Mouse (Mus musculus): Measurements from ENCODE around the gene Hp1bp3. TPM values are rescaled to one million over a fixed set of nuclear protein-coding genes. Genes with fewer than 3 reads are reported as not detected.

The Hp1bp3 gene
- polyA plus RNA-seq, 1 experiment from 2014 or later = 183 TPM

DNA sequence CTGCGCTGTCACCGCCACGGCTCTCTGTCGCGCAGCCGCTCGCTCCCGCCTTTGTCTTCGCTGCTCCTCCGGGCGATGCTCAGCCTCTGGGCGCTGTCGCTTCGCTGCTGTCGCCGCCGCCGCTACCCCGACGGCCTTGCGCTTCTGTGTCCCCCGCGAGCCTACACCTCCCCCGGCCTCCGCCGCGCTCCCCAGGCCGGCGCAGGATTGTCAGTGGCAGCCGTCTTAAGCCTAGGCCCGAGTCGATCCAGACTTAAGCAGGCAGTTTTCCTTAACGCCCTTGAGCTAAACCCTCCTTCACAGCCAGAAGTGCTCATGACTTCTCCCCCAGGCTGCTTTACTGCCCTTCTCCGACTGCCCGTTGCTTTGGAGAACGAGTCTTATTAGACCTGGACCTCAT is 1.3 kb downstream of the Hp1bp3 start:
- ATAC-seq (ENCODE audit: low FRiP score) = 0 out of 2 replicates have a peak, but pooled peaks have one; percentile 25
- WGBS = under 1% methylated on average over 36 of the region's 36 CpGs

DNA sequence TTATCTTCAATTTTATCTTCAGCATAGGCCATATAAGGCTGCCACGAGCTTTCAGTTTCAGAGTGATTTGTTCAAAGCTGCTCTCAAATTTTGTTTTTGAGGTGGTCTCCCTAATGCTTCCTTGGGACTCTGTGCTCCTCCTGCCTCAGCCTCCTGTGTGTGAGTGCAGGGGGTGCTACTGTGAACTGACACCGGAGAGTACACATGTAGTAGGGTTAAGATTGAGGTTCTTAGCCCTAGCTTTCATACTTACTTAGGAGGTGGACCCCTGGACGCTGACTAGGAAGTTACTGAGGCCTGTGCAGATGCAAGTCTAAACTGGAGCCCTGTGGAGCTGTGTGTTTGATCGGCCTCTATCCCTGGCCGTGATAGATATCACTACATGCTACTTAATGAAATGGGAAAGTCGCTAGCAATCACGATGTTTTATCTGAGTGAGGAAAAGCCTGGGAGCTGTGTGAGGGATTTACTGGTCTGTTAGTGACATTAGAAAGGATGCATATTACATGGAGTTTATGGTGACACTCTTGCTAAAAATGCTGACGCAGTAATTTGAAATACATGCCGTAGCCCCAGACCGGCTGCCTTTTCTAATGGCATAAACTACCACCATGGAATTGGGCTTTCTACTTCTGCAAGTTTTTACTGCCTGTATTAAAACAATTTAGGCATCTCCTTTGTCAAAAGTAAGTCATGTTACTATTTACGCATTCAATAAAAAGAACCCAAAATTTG is 2.0 kb downstream of the Hp1bp3 start:
- no peak for DNase-seq (ENCODE audit: low spot score)
- H3K4me1 ChIP-seq (replicated peaks; ENCODE audit: control insufficient read depth, insufficient read depth, low read length) = peaks cover 5% of the 10 kb centered on the region; the same call in 1 of the 2 replicates
- H3K27me3 ChIP-seq (ENCODE audit: control insufficient read depth, insufficient read depth, low read length) = no peaks in the 10 kb centered on the region
- H3K9ac ChIP-seq (ENCODE audit: low read depth, low read length) = peak overlapping the region; percentile 98
- H3K36me3 ChIP-seq (ENCODE audit: control insufficient read depth, insufficient read depth, low read length) = no peaks in the 10 kb centered on the region
- H3K4me3 ChIP-seq (ENCODE audit: low read depth, low read length) = peak overlapping the region; percentile 100
- H3K4me2 ChIP-seq (replicated peaks; ENCODE audit: low read depth, low read length) = peak overlapping the region; percentile 80
- H3K9me3 ChIP-seq (ENCODE audit: control insufficient read depth, low read length) = no peaks in the 10 kb centered on the region
- no peak for ATAC-seq (ENCODE audit: low FRiP score)
- H3K27ac ChIP-seq (ENCODE audit: low read depth, low read length) = peak overlapping the region; percentile 99; the same call in 1 of the 2 replicates
- 89% methylated on average over 11 of the region's 11 CpGs for WGBS

More for the DNA sequence above, 1.3 kb downstream of the Hp1bp3 start:
- H3K9ac ChIP-seq (ENCODE audit: low read depth, low read length) = peak overlapping the region; percentile 98
- H3K36me3 ChIP-seq (ENCODE audit: control insufficient read depth, insufficient read depth, low read length) = no peaks in the 10 kb centered on the region
- peak overlapping the region; percentile 100 for H3K4me3 ChIP-seq (ENCODE audit: low read depth, low read length)
- H3K27me3 ChIP-seq (ENCODE audit: control insufficient read depth, insufficient read depth, low read length) = no peaks in the 10 kb centered on the region
- peaks cover 5% of the 10 kb centered on the region; the same call in 1 of the 2 replicates for H3K4me1 ChIP-seq (replicated peaks; ENCODE audit: control insufficient read depth, insufficient read depth, low read length)
- peak; percentile 47 for DNase-seq (ENCODE audit: low spot score)
- H3K27ac ChIP-seq (ENCODE audit: low read depth, low read length) = peak overlapping the region; percentile 99
- peak overlapping the region; percentile 80 for H3K4me2 ChIP-seq (replicated peaks; ENCODE audit: low read depth, low read length)
- H3K9me3 ChIP-seq (ENCODE audit: control insufficient read depth, low read length) = no peaks in the 10 kb centered on the region

DNA sequence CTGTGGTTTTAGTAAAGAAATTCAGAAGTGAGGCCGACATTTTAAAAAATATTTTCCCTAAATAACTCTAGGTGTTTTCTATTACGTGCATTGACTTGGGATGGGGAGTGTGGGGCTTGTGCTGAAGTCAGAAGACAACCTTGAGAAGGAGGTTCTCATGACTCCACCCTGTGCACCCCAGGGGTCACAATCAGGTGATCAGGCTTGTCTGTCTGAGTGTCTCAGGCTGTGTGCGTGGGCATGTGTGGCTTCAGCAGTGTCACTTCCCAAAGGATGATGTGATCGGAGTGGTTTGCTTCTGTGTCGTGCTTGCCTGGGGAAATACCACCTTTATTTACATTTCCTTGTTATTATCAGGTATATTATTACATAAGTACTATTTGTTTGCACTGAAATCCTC is 3.2 kb downstream of the Hp1bp3 start:
- Histone ChIP-seq H3K4me2 (replicated peaks; ENCODE audit: low read depth, low read length) (no peak overlapping the region), H3K4me1 (replicated peaks; ENCODE audit: control insufficient read depth, insufficient read depth, low read length) (peaks cover 5% of the 10 kb centered on the region; the same call in 1 of the 2 replicates), H3K27ac (ENCODE audit: low read depth, low read length) (no peak overlapping the region), H3K27me3 (ENCODE audit: control insufficient read depth, insufficient read depth, low read length) (no peaks in the 10 kb centered on the region), H3K9me3 (ENCODE audit: control insufficient read depth, low read length) (no peaks in the 10 kb centered on the region), H3K4me3 (ENCODE audit: low read depth, low read length) (no peak overlapping the region), H3K9ac (ENCODE audit: low read depth, low read length) (no peak overlapping the region), H3K36me3 (ENCODE audit: control insufficient read depth, insufficient read depth, low read length) (peaks cover 7% of the 10 kb centered on the region)
- ATAC-seq (ENCODE audit: low FRiP score) (no peak), DNase-seq (ENCODE audit: low spot score) (no peak)
- 89% methylated on average over 5 of the region's 5 CpGs for WGBS

DNA sequence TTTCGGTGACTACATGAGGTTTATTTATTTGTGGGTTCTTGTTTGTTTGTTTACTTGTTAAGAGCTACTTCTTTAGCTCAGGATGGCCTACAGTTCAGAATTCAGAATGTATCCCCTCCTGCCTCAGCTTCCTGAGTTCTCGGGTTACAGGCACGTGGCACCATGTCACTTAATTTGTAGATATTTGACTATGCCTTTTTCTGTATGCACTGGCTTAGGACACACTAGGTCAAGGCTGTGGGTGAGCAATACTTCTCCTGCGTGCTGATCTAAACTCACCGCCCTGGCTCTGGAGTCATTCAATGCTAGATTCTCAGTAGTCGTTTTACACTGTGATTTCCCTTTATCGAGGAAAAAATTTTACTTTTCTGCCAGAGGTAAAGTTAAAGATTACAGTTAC is 4.7 kb downstream of the Hp1bp3 start:
- H3K4me2 ChIP-seq (replicated peaks; ENCODE audit: low read depth, low read length) = no peak overlapping the region
- 90% methylated on average over 7 of the region's 7 CpGs for WGBS
- peaks cover 11% of the 10 kb centered on the region for H3K36me3 ChIP-seq (ENCODE audit: control insufficient read depth, insufficient read depth, low read length)
- H3K4me3 ChIP-seq (ENCODE audit: low read depth, low read length) = no peak overlapping the region
- no peak overlapping the region for H3K27ac ChIP-seq (ENCODE audit: low read depth, low read length)
- H3K9ac ChIP-seq (ENCODE audit: low read depth, low read length) = no peak overlapping the region
- peaks cover 5% of the 10 kb centered on the region; the same call in 1 of the 2 replicates for H3K4me1 ChIP-seq (replicated peaks; ENCODE audit: control insufficient read depth, insufficient read depth, low read length)
- no peaks in the 10 kb centered on the region for H3K27me3 ChIP-seq (ENCODE audit: control insufficient read depth, insufficient read depth, low read length)
- DNase-seq (ENCODE audit: low spot score) (no peak), ATAC-seq (ENCODE audit: low FRiP score) (no peak)
- H3K9me3 ChIP-seq (ENCODE audit: control insufficient read depth, low read length) = no peaks in the 10 kb centered on the region

DNA sequence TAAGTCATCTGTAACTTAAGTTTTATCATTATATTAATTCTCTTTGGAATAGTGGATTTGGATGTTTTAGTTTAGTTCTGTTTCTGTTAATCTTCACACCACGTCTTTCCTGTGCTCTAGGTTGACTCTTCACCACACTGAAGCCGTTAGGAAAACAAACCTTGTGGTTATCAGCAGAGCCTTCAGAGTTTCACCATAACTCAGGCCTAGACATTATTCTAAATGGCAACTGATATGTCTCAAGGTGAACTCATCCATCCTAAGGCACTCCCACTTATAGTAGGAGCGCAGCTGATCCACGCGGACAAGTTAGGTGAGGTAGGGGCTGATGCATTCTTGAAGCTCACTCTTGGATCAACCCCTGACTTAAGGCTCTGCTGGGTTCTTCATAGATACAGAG is 5.3 kb downstream of the Hp1bp3 start:
- Histone ChIP-seq H3K27me3 (ENCODE audit: control insufficient read depth, insufficient read depth, low read length) (no peaks in the 10 kb centered on the region), H3K36me3 (ENCODE audit: control insufficient read depth, insufficient read depth, low read length) (peaks cover 11% of the 10 kb centered on the region)

DNA sequence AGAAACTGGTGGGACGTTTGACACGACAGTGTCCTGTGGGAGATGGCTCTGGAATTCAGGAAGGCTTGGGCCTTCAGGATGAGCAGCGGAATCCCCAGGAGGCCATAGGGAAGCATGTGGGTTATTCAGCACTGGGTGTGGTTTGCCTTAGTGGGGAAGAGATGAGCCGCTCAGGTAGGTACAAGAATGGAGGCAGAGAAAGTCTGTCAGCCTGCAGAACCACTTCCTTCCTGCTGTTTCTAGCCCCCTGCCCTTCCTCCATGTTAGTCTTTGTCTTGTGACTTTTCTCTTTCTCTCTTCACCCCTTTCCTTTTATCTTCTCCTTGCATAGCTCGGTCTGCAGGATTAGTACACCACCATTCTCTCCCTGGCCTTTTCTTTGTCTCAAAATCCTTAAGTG is 6.3 kb downstream of the Hp1bp3 start:
- 92% methylated on average over 5 of the region's 5 CpGs for WGBS
- Histone ChIP-seq H3K4me2 (replicated peaks; ENCODE audit: low read depth, low read length) (no peak overlapping the region), H3K4me1 (replicated peaks; ENCODE audit: control insufficient read depth, insufficient read depth, low read length) (peaks cover 5% of the 10 kb centered on the region; the same call in 1 of the 2 replicates), H3K4me3 (ENCODE audit: low read depth, low read length) (no peak overlapping the region), H3K9me3 (ENCODE audit: control insufficient read depth, low read length) (no peaks in the 10 kb centered on the region), H3K27me3 (ENCODE audit: control insufficient read depth, insufficient read depth, low read length) (no peaks in the 10 kb centered on the region), H3K9ac (ENCODE audit: low read depth, low read length) (no peak overlapping the region), H3K36me3 (ENCODE audit: control insufficient read depth, insufficient read depth, low read length) (peaks cover 11% of the 10 kb centered on the region), H3K27ac (ENCODE audit: low read depth, low read length) (no peak overlapping the region)
- DNase-seq (ENCODE audit: low spot score) (no peak), ATAC-seq (ENCODE audit: low FRiP score) (no peak)

More for the DNA sequence above, 5.3 kb downstream of the Hp1bp3 start:
- H3K4me3 ChIP-seq (ENCODE audit: low read depth, low read length) = no peak overlapping the region
- no peak overlapping the region for H3K9ac ChIP-seq (ENCODE audit: low read depth, low read length)
- no peaks in the 10 kb centered on the region for H3K9me3 ChIP-seq (ENCODE audit: control insufficient read depth, low read length)
- H3K27ac ChIP-seq (ENCODE audit: low read depth, low read length) = no peak overlapping the region
- H3K4me2 ChIP-seq (replicated peaks; ENCODE audit: low read depth, low read length) = no peak overlapping the region
- H3K4me1 ChIP-seq (replicated peaks; ENCODE audit: control insufficient read depth, insufficient read depth, low read length) = peaks cover 5% of the 10 kb centered on the region; the same call in 1 of the 2 replicates
- ATAC-seq (ENCODE audit: low FRiP score) (no peak), DNase-seq (ENCODE audit: low spot score) (no peak)
- WGBS = 86% methylated on average over 5 of the region's 5 CpGs

DNA sequence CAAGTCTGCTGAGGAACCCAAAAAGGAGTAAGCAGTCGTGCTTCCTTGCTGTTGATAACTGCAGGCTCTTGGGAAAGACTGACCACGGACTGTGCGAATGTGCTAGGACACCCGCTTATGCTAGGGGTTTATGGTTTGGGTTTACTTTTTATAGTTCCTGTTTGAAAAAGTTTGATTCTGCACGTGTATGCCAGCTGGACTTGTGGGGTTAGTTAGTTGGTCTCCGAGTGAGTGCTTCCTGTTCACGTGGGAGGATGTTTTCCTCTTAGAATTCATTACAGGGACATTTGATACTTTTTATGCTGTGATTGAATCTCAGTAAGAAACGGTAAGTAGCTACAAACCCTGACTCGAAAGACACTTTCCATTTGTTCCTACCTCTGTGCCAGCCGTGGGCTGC is 7.5 kb downstream of the Hp1bp3 start:
- 91% methylated on average over 10 of the region's 10 CpGs for WGBS
- H3K9ac ChIP-seq (ENCODE audit: low read depth, low read length) = no peak overlapping the region

DNA sequence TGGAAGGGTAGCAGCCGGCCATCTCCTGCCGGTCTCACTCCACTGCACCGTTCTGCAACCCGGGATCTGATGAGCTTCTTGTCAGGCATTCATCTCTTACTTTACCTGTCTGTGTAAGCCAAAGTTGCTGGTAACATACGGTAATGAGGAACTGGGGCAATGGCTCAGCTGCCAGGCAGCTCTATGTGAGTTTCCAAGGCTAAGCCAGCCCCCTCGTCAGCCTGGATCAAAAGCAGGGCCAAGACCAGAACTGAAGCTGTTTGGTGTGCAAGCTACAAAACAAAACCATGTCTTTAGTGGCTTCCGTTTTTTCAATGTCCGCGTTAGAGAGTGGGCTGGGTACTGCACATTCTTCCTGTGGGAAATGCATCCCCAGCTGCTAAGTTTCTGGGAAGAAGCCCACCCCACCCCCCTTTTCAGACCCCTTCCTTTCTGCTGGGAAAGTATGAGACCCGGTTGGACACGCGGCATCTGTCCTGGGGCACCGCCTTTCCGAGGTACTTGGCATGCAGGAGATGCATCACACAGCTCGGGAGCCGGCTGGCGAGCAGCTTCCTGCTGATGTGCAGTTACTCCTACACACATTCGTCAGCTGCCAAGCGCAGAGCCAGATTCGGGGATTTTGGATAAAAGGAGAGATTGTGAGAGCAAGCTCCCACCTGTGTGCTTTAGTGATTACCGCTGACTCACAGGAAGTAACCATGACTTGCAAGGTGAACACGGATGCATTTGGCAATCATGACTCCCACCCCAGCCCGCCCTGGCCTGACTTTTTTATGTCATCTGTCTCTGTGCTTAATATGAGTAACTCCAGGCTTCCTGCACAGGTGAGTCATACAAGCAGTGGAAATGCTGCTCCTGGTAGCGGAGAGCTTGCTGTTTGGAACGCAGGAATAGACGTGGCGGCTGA is 30.9 kb downstream of the Hp1bp3 start:
- DNase-seq (ENCODE audit: low spot score) = no peak
- ATAC-seq (ENCODE audit: low FRiP score) = no peak
- H3K36me3 ChIP-seq (ENCODE audit: control insufficient read depth, insufficient read depth, low read length) = peaks cover 7% of the 10 kb centered on the region; the same call in 1 of the 2 replicates
- no peak overlapping the region for H3K4me2 ChIP-seq (replicated peaks; ENCODE audit: low read depth, low read length)
- H3K9me3 ChIP-seq (ENCODE audit: control insufficient read depth, low read length) = no peaks in the 10 kb centered on the region
- no peak overlapping the region for H3K4me3 ChIP-seq (ENCODE audit: low read depth, low read length)
- no peak overlapping the region; the same call in 1 of the 2 replicates for H3K27ac ChIP-seq (ENCODE audit: low read depth, low read length)
- H3K27me3 ChIP-seq (ENCODE audit: control insufficient read depth, insufficient read depth, low read length) = peaks cover 16% of the 10 kb centered on the region
- H3K9ac ChIP-seq (ENCODE audit: low read depth, low read length) = 0 out of 2 replicates have a peak overlapping the region, but pooled peaks have one; percentile 12
- peaks cover 6% of the 10 kb centered on the region; the same call in 1 of the 2 replicates for H3K4me1 ChIP-seq (replicated peaks; ENCODE audit: control insufficient read depth, insufficient read depth, low read length)
- WGBS = 70% methylated on average over 27 of the region's 27 CpGs

More for the DNA sequence above, 7.5 kb downstream of the Hp1bp3 start:
- no peak overlapping the region for H3K4me3 ChIP-seq (ENCODE audit: low read depth, low read length)
- no peak overlapping the region for H3K4me2 ChIP-seq (replicated peaks; ENCODE audit: low read depth, low read length)
- no peak overlapping the region for H3K27ac ChIP-seq (ENCODE audit: low read depth, low read length)
- H3K36me3 ChIP-seq (ENCODE audit: control insufficient read depth, insufficient read depth, low read length) = peaks cover 16% of the 10 kb centered on the region
- no peaks in the 10 kb centered on the region for H3K27me3 ChIP-seq (ENCODE audit: control insufficient read depth, insufficient read depth, low read length)
- ATAC-seq (ENCODE audit: low FRiP score) = no peak
- H3K4me1 ChIP-seq (replicated peaks; ENCODE audit: control insufficient read depth, insufficient read depth, low read length) = no peaks in the 10 kb centered on the region
- no peak for DNase-seq (ENCODE audit: low spot score)
- H3K9me3 ChIP-seq (ENCODE audit: control insufficient read depth, low read length) = no peaks in the 10 kb centered on the region
